Mouse (Mus musculus) forebrain, embryonic 12.5 days (tissue): Measurements from ENCODE around the gene Zfp652. TPM values are rescaled to one million over a fixed set of nuclear protein-coding genes. Genes with fewer than 3 reads are reported as not detected.

ENCODE experiments used
- ATAC-seq: fragments of 200-750 bp; cut with Nextera tagmentation; 2 replicates; pipeline ENCODE4 v1.8.0; 2017; ENCODE audit warnings: moderate TSS enrichment; ENCODE audit not compliant: low FRiP score
- H3K27ac ChIP-seq: fragments of 300-500 bp; sonication (generic); 2 replicates; pipeline ENCODE4 v1.5.1; 2016; ENCODE audit warnings: mild to moderate bottlenecking
- H3K27me3 ChIP-seq: fragments of 300-500 bp; sonication (generic); 2 replicates; pipeline ENCODE4 v1.6.1; 2016; ENCODE audit warnings: mild to moderate bottlenecking
- H3K36me3 ChIP-seq: fragments of 300-500 bp; sonication (generic); replicated peaks from 2 replicates; pipeline ENCODE4 v1.6.1; 2016; ENCODE audit warnings: mild to moderate bottlenecking
- H3K4me1 ChIP-seq: fragments of 300-500 bp; sonication (generic); 2 replicates; pipeline ENCODE4 v1.6.1; 2016
- H3K4me2 ChIP-seq: fragments of 300-500 bp; sonication (generic); 2 replicates; pipeline ENCODE4 v1.6.1; 2016; ENCODE audit warnings: mild to moderate bottlenecking, moderate library complexity
- H3K4me3 ChIP-seq: fragments of 300-500 bp; sonication (generic); replicated peaks from 2 replicates; pipeline ENCODE4 v1.5.1; 2016; ENCODE audit warnings: mild to moderate bottlenecking
- H3K9ac ChIP-seq: fragments of 300-500 bp; sonication (generic); 2 replicates; pipeline ENCODE4 v1.6.1; 2016; ENCODE audit warnings: mild to moderate bottlenecking
- H3K9me3 ChIP-seq: fragments of 300-500 bp; sonication (generic); 2 replicates; pipeline ENCODE4 v1.6.1; 2016
- WGBS: fragments of 180-500 bp; shearing (Covaris S2); methylation state at CpG from one replicate; pipeline ENCODE4 v1.1.7; 2016; 5-methylcytosine and 5-hydroxymethylcytosine counted together
- polyA plus RNA-seq: library from polyadenylated mRNA; unstranded; fragments of >200 nt; fragmentation: Nextera tagmentation; extraction: Ambion mirVana; gene quantifications from 2 replicates; pipeline ENCODE4 v1.2.1, GENCODE M21; 2016

Gene Zfp652
- polyA plus RNA-seq, 1 experiment from 2014 or later: 27.6 TPM

- Histone ChIP-seq H3K36me3 (no peaks in the 10 kb centered on the region), H3K4me1 (no peaks in the 10 kb centered on the region), H3K4me3 (no peak overlapping the region), H3K27me3 (no peaks in the 10 kb centered on the region), H3K9ac (no peak overlapping the region), H3K9me3 (no peaks in the 10 kb centered on the region), H3K27ac (no peak overlapping the region), H3K4me2 (no peak overlapping the region)
- ATAC-seq: no peak
- WGBS: 80% methylated on average over 17 of the region's 17 CpGs
Observed at GRCm38 (mm10) chr11:95777323-95778297, 65.1 kb downstream of the Zfp652 start.

GRCm38 (mm10) chr11:95778831-95779251 is 66.4 kb downstream of the Zfp652 start:
- H3K36me3 ChIP-seq: no peaks in the 10 kb centered on the region
- H3K4me1 ChIP-seq: no peaks in the 10 kb centered on the region
- no peak for ATAC-seq
- no peak overlapping the region for H3K4me2 ChIP-seq
- 82% methylated on average over 4 of the region's 4 CpGs for WGBS
- H3K27ac ChIP-seq: no peak overlapping the region
- H3K27me3 ChIP-seq: no peaks in the 10 kb centered on the region
- no peak overlapping the region for H3K4me3 ChIP-seq
- no peaks in the 10 kb centered on the region for H3K9me3 ChIP-seq
- H3K9ac ChIP-seq: no peak overlapping the region

- no peak for ATAC-seq
- Histone ChIP-seq H3K27me3 (no peaks in the 10 kb centered on the region), H3K9ac (no peak overlapping the region), H3K4me1 (no peaks in the 10 kb centered on the region), H3K27ac (no peak overlapping the region), H3K4me2 (no peak overlapping the region), H3K36me3 (no peaks in the 10 kb centered on the region), H3K9me3 (no peaks in the 10 kb centered on the region), H3K4me3 (no peak overlapping the region)
- 95% methylated on average over 4 of the region's 4 CpGs for WGBS
Observed at GRCm38 (mm10) chr11:95779366-95779765, 66.9 kb downstream of the Zfp652 start.

- Histone ChIP-seq H3K9me3 (no peaks in the 10 kb centered on the region), H3K36me3 (no peaks in the 10 kb centered on the region), H3K27me3 (no peaks in the 10 kb centered on the region), H3K4me3 (no peak overlapping the region), H3K27ac (no peak overlapping the region), H3K4me2 (no peak overlapping the region), H3K4me1 (no peaks in the 10 kb centered on the region), H3K9ac (no peak overlapping the region)
- WGBS: 91% methylated on average over 8 of the region's 8 CpGs
- ATAC-seq: no peak
Observed at GRCm38 (mm10) chr11:95780480-95780879, 68.0 kb downstream of the Zfp652 start.

GRCm38 (mm10) chr11:95781557-95781956 is 69.1 kb downstream of the Zfp652 start:
- H3K27me3 ChIP-seq: no peaks in the 10 kb centered on the region
- WGBS: 79% methylated on average over 11 of the region's 11 CpGs
- no peak for ATAC-seq
- H3K27ac ChIP-seq: no peak overlapping the region
- H3K4me1 ChIP-seq: no peaks in the 10 kb centered on the region
- H3K36me3 ChIP-seq: no peaks in the 10 kb centered on the region
- H3K4me3 ChIP-seq: no peak overlapping the region
- no peak overlapping the region for H3K4me2 ChIP-seq
- no peak overlapping the region for H3K9ac ChIP-seq
- H3K9me3 ChIP-seq: no peaks in the 10 kb centered on the region

GRCm38 (mm10) chr11:95783457-95783856 is 71.0 kb downstream of the Zfp652 start:
- H3K4me3 ChIP-seq: no peak overlapping the region
- no peak overlapping the region for H3K9ac ChIP-seq
- H3K27ac ChIP-seq: no peak overlapping the region
- H3K4me2 ChIP-seq: no peak overlapping the region
- WGBS: 86% methylated on average over 4 of the region's 4 CpGs
- ATAC-seq: no peak
- no peaks in the 10 kb centered on the region for H3K36me3 ChIP-seq
- H3K9me3 ChIP-seq: no peaks in the 10 kb centered on the region
- H3K27me3 ChIP-seq: no peaks in the 10 kb centered on the region
- no peaks in the 10 kb centered on the region for H3K4me1 ChIP-seq

GRCm38 (mm10) chr11:95783958-95784357 is 71.5 kb downstream of the Zfp652 start:
- Histone ChIP-seq H3K4me3 (no peak overlapping the region), H3K9me3 (no peaks in the 10 kb centered on the region), H3K27me3 (no peaks in the 10 kb centered on the region), H3K36me3 (no peaks in the 10 kb centered on the region), H3K9ac (no peak overlapping the region), H3K4me1 (no peaks in the 10 kb centered on the region), H3K27ac (no peak overlapping the region), H3K4me2 (no peak overlapping the region)
- ATAC-seq: no peak
- 87% methylated on average over 9 of the region's 9 CpGs for WGBS

- H3K27ac ChIP-seq: no peak overlapping the region
- WGBS: 89% methylated on average over 4 of the region's 4 CpGs
- no peaks in the 10 kb centered on the region for H3K36me3 ChIP-seq
- H3K4me3 ChIP-seq: no peak overlapping the region
- ATAC-seq: no peak
- no peaks in the 10 kb centered on the region for H3K27me3 ChIP-seq
- H3K9me3 ChIP-seq: no peaks in the 10 kb centered on the region
- no peaks in the 10 kb centered on the region for H3K4me1 ChIP-seq
- H3K4me2 ChIP-seq: no peak overlapping the region
- no peak overlapping the region for H3K9ac ChIP-seq
Observed at GRCm38 (mm10) chr11:95785675-95786074, 73.2 kb downstream of the Zfp652 start.

GRCm38 (mm10) chr11:95786511-95786910 is 74.0 kb downstream of the Zfp652 start:
- Histone ChIP-seq H3K27ac (no peak overlapping the region), H3K9me3 (no peaks in the 10 kb centered on the region), H3K36me3 (no peaks in the 10 kb centered on the region), H3K9ac (no peak overlapping the region), H3K4me3 (no peak overlapping the region), H3K4me1 (no peaks in the 10 kb centered on the region), H3K27me3 (no peaks in the 10 kb centered on the region), H3K4me2 (no peak overlapping the region)
- ATAC-seq: no peak
- WGBS: 87% methylated on average over 6 of the region's 6 CpGs

GRCm38 (mm10) chr11:95789451-95789891 is 77.0 kb downstream of the Zfp652 start:
- H3K27me3 ChIP-seq: 0 out of 2 replicates have a peak, but pooled peaks cover 5% of the 10 kb centered on the region
- WGBS: 90% methylated on average over 8 of the region's 8 CpGs
- no peak overlapping the region for H3K9ac ChIP-seq
- ATAC-seq: no peak
- H3K9me3 ChIP-seq: no peaks in the 10 kb centered on the region
- no peaks in the 10 kb centered on the region for H3K4me1 ChIP-seq
- H3K27ac ChIP-seq: no peak overlapping the region
- no peaks in the 10 kb centered on the region for H3K36me3 ChIP-seq
- H3K4me3 ChIP-seq: no peak overlapping the region
- no peak overlapping the region for H3K4me2 ChIP-seq

- no peak overlapping the region for H3K4me2 ChIP-seq
- no peak overlapping the region for H3K9ac ChIP-seq
- no peaks in the 10 kb centered on the region for H3K36me3 ChIP-seq
- no peak for ATAC-seq
- WGBS: 86% methylated on average over 13 of the region's 13 CpGs
- peaks cover 20% of the 10 kb centered on the region for H3K27me3 ChIP-seq
- H3K9me3 ChIP-seq: no peaks in the 10 kb centered on the region
- no peak overlapping the region for H3K4me3 ChIP-seq
- H3K27ac ChIP-seq: no peak overlapping the region
- peaks cover 6% of the 10 kb centered on the region for H3K4me1 ChIP-seq
Observed at GRCm38 (mm10) chr11:95791787-95792186, 79.3 kb downstream of the Zfp652 start.

- Histone ChIP-seq H3K4me2 (no peak overlapping the region), H3K9ac (no peak overlapping the region), H3K36me3 (no peaks in the 10 kb centered on the region), H3K27ac (no peak overlapping the region), H3K9me3 (no peaks in the 10 kb centered on the region), H3K27me3 (peaks cover 30% of the 10 kb centered on the region), H3K4me3 (no peak overlapping the region), H3K4me1 (peaks cover 9% of the 10 kb centered on the region)
- 93% methylated on average over 8 of the region's 8 CpGs for WGBS
- no peak for ATAC-seq
Observed at GRCm38 (mm10) chr11:95792950-95793509, 80.6 kb downstream of the Zfp652 start.
